Mouse (Mus musculus) megakaryocyte, embryonic 14.5 days (primary cell): ENCODE data around the gene Ccdc78.

Experiments
- FLI1 ChIP-seq: IDR thresholded peaks from 2 replicates; pipeline ENCODE4 v1.6.1; 2012; ENCODE audit warnings: low read length, inconsistent platforms, mixed read lengths
- GATA1 ChIP-seq: IDR thresholded peaks from 3 replicates; pipeline ENCODE4 v1.6.1; 2012; ENCODE audit warnings: mixed read lengths, low read length, inconsistent platforms, borderline replicate concordance

- TF ChIP-seq FLI1 = no peak
- no peak for TF ChIP-seq GATA1
These were observed 49.4 kb downstream of the Ccdc78 start for GRCm38 (mm10) chr17:25835816-25836215.
